Mouse (Mus musculus): ENCODE measurements around the gene Derl3.

- TF ChIP-seq CTCF (IDR thresholded peaks at IDR 0.05; ENCODE audit: insufficient read depth, low read depth, low read length): no peak
- no peak; the same call in 1 of the 2 replicates for TF ChIP-seq POLR2A (IDR thresholded peaks at IDR 0.05; ENCODE audit: insufficient read depth, low read depth, low read length)
Measured at GRCm38 (mm10) chr10:75872915-75873542, 20.2 kb upstream of the Derl3 start.

Data from olfactory bulb, adult 2 months (tissue).